Mouse (Mus musculus) spleen, adult 2 months (tissue): ENCODE results near the gene Slc5a4b. TPM values are rescaled to one million over a fixed set of nuclear protein-coding genes. Genes with fewer than 3 reads are reported as not detected.

Experiments
- DNase-seq, 2 experiments: peaks; one replicate each; pipeline versions ENCODE4 v3.0.0 to v3.0.0-alpha.2; 2012 to 2021; ENCODE audit warnings: low spot score in 2 of 2, low read depth in 1 of 2
- H3K27ac ChIP-seq: fragments of 200-500 bp; 2 replicates; pipeline ENCODE4 v1.5.1; 2012; ENCODE audit warnings: low read length, inconsistent platforms; ENCODE audit not compliant: insufficient read depth
- H3K27me3 ChIP-seq: fragments of 200-500 bp; 2 replicates; pipeline ENCODE4 v1.6.1; 2012; ENCODE audit warnings: mild to moderate bottlenecking, moderate library complexity, low read length, inconsistent platforms; ENCODE audit not compliant: control insufficient read depth, insufficient read depth
- H3K36me3 ChIP-seq: fragments of 200-500 bp; 2 replicates; pipeline ENCODE4 v1.6.1; 2012; ENCODE audit warnings: mild to moderate bottlenecking, low read length, inconsistent platforms; ENCODE audit not compliant: control insufficient read depth, insufficient read depth
- H3K4me1 ChIP-seq: fragments of 200-500 bp; 2 replicates; pipeline ENCODE4 v1.6.1; 2011; ENCODE audit warnings: inconsistent platforms; ENCODE audit not compliant: control insufficient read depth, insufficient read depth, insufficient read length
- H3K4me3 ChIP-seq: fragments of 200-500 bp; 2 replicates; pipeline ENCODE4 v1.5.1; 2011; ENCODE audit warnings: mild to moderate bottlenecking, inconsistent platforms; ENCODE audit not compliant: insufficient read depth, insufficient read length; ENCODE audit errors: extremely low read depth
- CTCF ChIP-seq: fragments of 200-500 bp; IDR thresholded peaks from 2 replicates; pipeline ENCODE4 v1.5.1; 2011; ENCODE audit warnings: mild to moderate bottlenecking, inconsistent platforms; ENCODE audit not compliant: insufficient read depth, insufficient read length, insufficient replicate concordance; ENCODE audit errors: extremely low read depth
- POLR2A ChIP-seq: fragments of 200-500 bp; IDR thresholded peaks from 2 replicates; pipeline ENCODE4 v1.6.1; 2011; ENCODE audit warnings: low read depth, low read length, inconsistent platforms
- WGBS: fragments of 180-500 bp; shearing (Covaris S2); methylation state at CpG from one replicate; pipeline ENCODE4 v1.1.7; 2018; 5-methylcytosine and 5-hydroxymethylcytosine counted together
- polyA plus RNA-seq: library from polyadenylated mRNA; depleted of rRNA; stranded (reverse); fragments of >200 nt; gene quantifications from 2 replicates; pipeline ENCODE4 v1.2.3, GENCODE M21; 2012

The Slc5a4b gene
- polyA plus RNA-seq, 1 experiment: not detected

DNA sequence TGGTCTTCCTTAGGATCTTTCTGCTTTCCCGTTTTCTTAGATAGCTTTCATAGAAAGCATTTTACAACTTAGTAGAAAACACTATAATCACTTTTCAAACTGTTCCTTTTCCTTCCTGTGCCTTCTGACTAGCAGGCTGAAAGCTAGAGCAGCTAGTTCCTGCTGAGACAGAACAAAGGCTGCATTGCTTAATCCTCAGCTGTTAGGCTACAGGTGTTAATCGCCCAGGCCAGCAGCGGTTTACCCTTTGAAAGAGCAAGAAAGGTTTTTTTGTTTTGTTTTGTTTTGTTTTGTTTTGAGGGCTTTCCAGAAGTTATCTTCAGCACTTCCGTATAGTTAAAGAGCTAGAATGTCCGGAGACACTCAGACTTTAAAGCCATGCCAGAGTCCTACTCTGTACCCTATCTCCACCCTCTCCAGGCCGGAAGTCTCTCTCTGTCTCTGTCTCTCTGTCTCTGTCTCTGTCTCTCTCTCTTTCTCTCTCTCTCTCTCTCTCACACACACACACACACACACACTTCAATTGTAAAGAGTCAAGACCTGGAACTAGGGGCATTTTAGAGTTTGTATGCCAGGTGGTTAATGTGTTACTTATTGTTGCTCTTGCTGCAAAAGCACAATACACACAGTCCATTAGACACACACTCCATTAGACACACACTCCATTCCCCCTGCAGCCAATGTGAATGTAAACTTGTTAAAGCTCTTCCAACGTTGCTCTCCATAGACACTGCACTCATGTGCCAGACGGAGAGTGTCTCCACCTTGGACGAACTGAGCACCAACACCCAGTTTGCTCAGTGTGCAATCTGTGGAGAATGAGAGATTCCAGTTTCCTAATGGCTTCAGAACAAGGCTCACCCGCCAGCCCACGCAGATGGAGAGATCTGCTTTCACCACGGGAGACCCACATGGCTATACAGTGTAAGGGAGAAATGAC lies 42.8 kb downstream of the Slc5a4b start:
- H3K36me3 ChIP-seq: no peaks in the 10 kb centered on the region
- no peaks in the 10 kb centered on the region for H3K4me1 ChIP-seq
- no peak for DNase-seq
- no peaks in the 10 kb centered on the region for H3K27me3 ChIP-seq
- no peak for TF ChIP-seq CTCF
- no peak for TF ChIP-seq POLR2A
- no peak overlapping the region for H3K27ac ChIP-seq
- 59% methylated on average over 12 of the region's 12 CpGs for WGBS
- H3K4me3 ChIP-seq: no peak overlapping the region

DNA sequence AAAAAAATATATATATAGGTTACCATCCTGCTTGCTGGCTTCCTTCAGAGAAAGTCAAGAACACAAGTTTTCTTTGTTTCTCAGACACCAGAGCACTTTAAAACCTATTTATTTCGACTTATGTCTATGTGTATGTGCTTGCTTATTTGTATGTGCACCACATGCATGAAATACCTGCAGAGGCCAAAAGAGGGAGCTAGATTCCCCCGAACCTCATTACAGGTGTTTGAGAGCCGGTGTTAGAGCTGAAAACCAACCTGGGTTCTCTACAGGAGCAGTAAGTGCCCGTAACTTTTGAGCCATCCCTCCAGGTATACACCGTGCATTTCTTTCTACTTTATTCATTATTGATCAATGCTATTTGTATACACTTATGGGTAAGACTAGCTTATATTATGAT lies 48.3 kb downstream of the Slc5a4b start:
- 91% methylated on average over 5 of the region's 5 CpGs for WGBS
- H3K27ac ChIP-seq: no peak overlapping the region
- no peak overlapping the region for H3K4me3 ChIP-seq
- no peaks in the 10 kb centered on the region for H3K27me3 ChIP-seq
- DNase-seq: no peak
- no peaks in the 10 kb centered on the region for H3K36me3 ChIP-seq
- TF ChIP-seq POLR2A (no peak), CTCF (no peak)
- no peaks in the 10 kb centered on the region for H3K4me1 ChIP-seq

DNA sequence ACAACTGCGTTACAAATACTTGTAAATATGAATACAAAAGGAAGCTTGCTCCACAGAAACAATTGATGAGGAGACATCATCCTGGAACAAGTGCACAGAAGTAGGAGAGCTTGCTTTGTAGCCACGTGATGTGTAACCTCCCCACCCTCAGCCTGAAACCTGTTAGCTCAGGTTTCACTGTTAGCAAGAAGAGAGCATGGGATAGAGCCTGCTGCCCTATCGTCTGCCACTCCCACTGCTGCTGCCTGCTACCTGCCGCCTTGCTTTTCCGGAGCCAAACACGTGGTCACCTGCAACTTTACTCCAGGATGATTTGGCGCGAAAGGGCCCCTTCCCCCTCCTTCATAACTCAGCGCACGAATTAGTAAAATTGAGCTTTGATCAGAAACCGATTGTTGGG lies 58.9 kb downstream of the Slc5a4b start:
- Histone ChIP-seq H3K27me3 (no peaks in the 10 kb centered on the region), H3K36me3 (no peaks in the 10 kb centered on the region), H3K4me3 (no peak overlapping the region), H3K4me1 (no peaks in the 10 kb centered on the region), H3K27ac (no peak overlapping the region)
- no peak for DNase-seq
- TF ChIP-seq CTCF (no peak), POLR2A (no peak)
- WGBS: 89% methylated on average over 11 of the region's 11 CpGs

DNA sequence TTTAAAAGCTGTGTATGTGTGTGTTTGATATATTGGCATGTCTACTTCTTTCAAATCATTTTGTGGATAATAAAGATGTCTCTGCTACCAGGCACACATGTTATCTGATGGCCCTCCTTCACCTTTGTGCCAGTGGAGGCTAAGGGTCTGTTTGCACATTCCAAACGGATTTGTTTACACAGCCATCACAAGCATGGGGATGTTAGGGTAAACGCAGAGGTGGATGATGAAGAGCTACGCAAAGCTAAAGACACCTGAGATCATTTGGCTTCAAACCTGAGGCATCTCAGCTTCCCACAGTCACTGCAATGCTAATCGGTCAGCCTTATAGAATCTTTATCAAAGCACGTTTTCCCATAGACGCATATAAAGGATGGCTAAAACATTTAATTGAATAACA lies 61.8 kb downstream of the Slc5a4b start:
- Histone ChIP-seq H3K27ac (no peak overlapping the region), H3K4me3 (no peak overlapping the region), H3K27me3 (no peaks in the 10 kb centered on the region), H3K36me3 (peaks cover 2% of the 10 kb centered on the region; the same call in 1 of the 2 replicates), H3K4me1 (no peaks in the 10 kb centered on the region)
- 70% methylated on average over 6 of the region's 6 CpGs for WGBS
- DNase-seq: no peak
- TF ChIP-seq CTCF (no peak), POLR2A (no peak)

DNA sequence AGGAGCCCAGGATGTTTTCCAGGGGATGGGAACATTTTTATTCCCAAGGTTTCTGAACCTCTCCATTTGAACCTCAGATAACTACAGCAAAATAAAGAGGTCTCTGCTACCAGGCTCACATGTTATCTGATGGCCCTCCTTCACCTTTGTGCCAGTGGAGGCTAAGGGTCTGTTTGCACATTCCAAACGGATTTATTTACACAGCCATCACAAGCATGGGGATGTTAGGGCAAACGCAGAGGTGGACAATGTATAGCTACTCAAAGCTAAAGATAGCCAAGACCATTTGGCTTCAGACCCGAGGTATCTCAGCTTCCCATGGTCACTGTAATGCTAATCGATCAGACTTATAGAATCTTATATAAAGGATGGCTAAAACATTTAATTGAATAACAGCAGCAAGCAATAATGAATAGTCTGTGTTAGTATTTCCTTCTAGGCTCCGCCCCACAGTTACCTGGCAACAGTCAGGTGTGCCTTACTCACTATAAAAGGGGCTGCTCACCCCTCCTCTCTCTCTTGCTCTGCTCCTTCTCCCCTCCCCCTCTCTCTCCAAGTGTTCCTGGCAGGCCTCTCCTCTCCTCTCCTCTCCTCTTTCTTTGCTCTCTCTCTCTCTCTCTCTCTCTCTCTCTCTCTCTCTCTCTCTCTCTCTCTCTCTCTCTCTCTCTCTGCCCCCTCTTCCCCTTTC lies 63.4 kb downstream of the Slc5a4b start:
- H3K27ac ChIP-seq: no peak overlapping the region
- WGBS: 52% methylated on average over 5 of the region's 5 CpGs

DNA sequence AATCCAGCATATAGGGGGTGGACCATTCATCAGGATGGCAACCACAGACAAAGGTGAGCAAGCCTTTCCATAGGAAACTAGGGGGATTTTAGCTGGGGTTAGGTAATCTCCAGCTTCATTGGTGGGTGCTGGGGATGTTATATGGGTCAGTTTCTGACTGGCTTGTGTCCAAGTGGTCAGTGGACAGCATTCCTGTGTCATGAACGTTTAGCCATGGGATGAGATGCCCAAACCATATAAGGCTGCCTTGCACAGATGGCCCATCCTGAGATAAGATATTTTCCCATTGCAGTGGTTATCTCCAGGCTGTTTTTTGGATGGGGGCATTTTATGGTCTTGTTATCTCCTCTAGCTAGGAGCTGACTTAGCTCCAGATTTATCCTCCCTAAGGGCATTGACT lies 64.0 kb downstream of the Slc5a4b start:
- no peak for DNase-seq
- H3K36me3 ChIP-seq: peaks cover 6% of the 10 kb centered on the region; the same call in 1 of the 2 replicates
- H3K27me3 ChIP-seq: no peaks in the 10 kb centered on the region
- no peak overlapping the region for H3K4me3 ChIP-seq
- TF ChIP-seq CTCF (no peak), POLR2A (no peak)
- 14% methylated on average over 1 of the region's 1 CpGs for WGBS
- H3K4me1 ChIP-seq: no peaks in the 10 kb centered on the region
- H3K27ac ChIP-seq: no peak overlapping the region

More for the DNA sequence above, 63.4 kb downstream of the Slc5a4b start:
- H3K36me3 ChIP-seq: peaks cover 6% of the 10 kb centered on the region; the same call in 1 of the 2 replicates
- TF ChIP-seq POLR2A (no peak), CTCF (no peak)
- H3K27me3 ChIP-seq: no peaks in the 10 kb centered on the region
- H3K4me3 ChIP-seq: no peak overlapping the region
- DNase-seq: no peak
- no peaks in the 10 kb centered on the region for H3K4me1 ChIP-seq
